Mouse (Mus musculus) G1E (cell line): Measurements from ENCODE around the gene Otx1.

Experiments used
- CTCF ChIP-seq: IDR thresholded peaks from 2 replicates; pipeline ENCODE4 v1.5.1; 2012; ENCODE audit warnings: low read depth, low read length, inconsistent platforms, mixed read lengths
- GATA1 ChIP-seq: IDR thresholded peaks from 2 replicates; pipeline ENCODE4 v1.6.1; 2012; ENCODE audit warnings: borderline replicate concordance, low read length, inconsistent platforms, mixed read lengths
- POLR2AphosphoS5 ChIP-seq: IDR thresholded peaks from 2 replicates; pipeline ENCODE4 v1.6.1; 2012; ENCODE audit warnings: low read depth, low read length, inconsistent platforms; ENCODE audit not compliant: insufficient replicate concordance

GRCm38 (mm10) chr11:22000316-22001076, 2.2 kb downstream of the Otx1 start:
- TF ChIP-seq CTCF: no peak
- TF ChIP-seq GATA1: no peak
- TF ChIP-seq POLR2AphosphoS5: no peak
